Mouse (Mus musculus): ENCODE measurements around the gene Plac9a. TPM values are rescaled to one million over a fixed set of nuclear protein-coding genes. Genes with fewer than 3 reads are reported as not detected.

The Plac9a gene
- polyA plus RNA-seq, 1 experiment, result 0.10 TPM

- Histone ChIP-seq H3K4me2 (ENCODE audit: low read depth) (peak overlapping the region; percentile 85), H3K79me2 (ENCODE audit: control insufficient read depth, insufficient read depth) (peaks cover 52% of the 10 kb centered on the region), H3K4me3 (no peak overlapping the region), H3K36me3 (ENCODE audit: control insufficient read depth, insufficient read depth) (no peaks in the 10 kb centered on the region), H3ac (ENCODE audit: control insufficient read depth, insufficient read length) (no peak overlapping the region), H3K27me3 (ENCODE audit: control insufficient read depth, insufficient read depth, insufficient read length) (no peaks in the 10 kb centered on the region)
- TF ChIP-seq USF1 (IDR thresholded peaks at IDR 0.05; ENCODE audit: low read depth) (no peak), TCF3 (IDR thresholded peaks at IDR 0.05; ENCODE audit: insufficient read length, low read depth) (no peak), MAX (IDR thresholded peaks at IDR 0.05; ENCODE audit: low read depth) (no peak), E2F4 (IDR thresholded peaks at IDR 0.05; ENCODE audit: insufficient read depth) (no peak), MYOG (IDR thresholded peaks at IDR 0.05; ENCODE audit: control insufficient read depth in 1 of 3, insufficient read depth in 1 of 3, insufficient read length in 2 of 3, low read depth in 2 of 3) (peak in 2 of 3 experiments; percentile 5 to 19), POLR2AphosphoS2 (IDR thresholded peaks at IDR 0.05; ENCODE audit: insufficient read length, low read depth) (peak; percentile 20), MYOD1 (IDR thresholded peaks at IDR 0.05; ENCODE audit: control insufficient read depth in 1 of 3, insufficient read length in 2 of 3, low read depth in 2 of 3) (peak in 2 of 3 experiments; percentile 44 to 56), POLR2A (IDR thresholded peaks at IDR 0.05; ENCODE audit: insufficient read length, low read depth) (peak; percentile 62)
Observed at GRCm38 (mm10) chr14:25861771-25862530, 40.9 kb downstream of the Plac9a start.

GRCm38 (mm10) chr14:25857940-25858339, 45.0 kb downstream of the Plac9a start:
- TF ChIP-seq CEBPB (IDR thresholded peaks at IDR 0.05; ENCODE audit: insufficient read depth, poor library complexity, severe bottlenecking), result no peak
- TF ChIP-seq POLR2A (IDR thresholded peaks at IDR 0.05; ENCODE audit: insufficient read length, low read depth), result no peak
- no peak for TF ChIP-seq POLR2AphosphoS2 (IDR thresholded peaks at IDR 0.05; ENCODE audit: insufficient read length, low read depth)
- TF ChIP-seq E2F4 (IDR thresholded peaks at IDR 0.05; ENCODE audit: insufficient read depth), result no peak
- no peak for TF ChIP-seq USF1 (IDR thresholded peaks at IDR 0.05; ENCODE audit: low read depth)
- no peak for TF ChIP-seq SRF (IDR thresholded peaks at IDR 0.05; ENCODE audit: control insufficient read depth, insufficient read length, low read depth)
- no peak for TF ChIP-seq MAX (IDR thresholded peaks at IDR 0.05; ENCODE audit: low read depth)
- TF ChIP-seq TCF12 (IDR thresholded peaks at IDR 0.05; ENCODE audit: insufficient read depth, poor library complexity, severe bottlenecking), result no peak
- no peak for TF ChIP-seq MYOD1 (IDR thresholded peaks at IDR 0.05; ENCODE audit: control insufficient read depth in 1 of 3, insufficient read length in 2 of 3, low read depth in 2 of 3)
- TF ChIP-seq TCF3 (IDR thresholded peaks at IDR 0.05; ENCODE audit: insufficient read length, low read depth), result no peak
- no peak for TF ChIP-seq REST (IDR thresholded peaks at IDR 0.05; ENCODE audit: insufficient read depth, insufficient read length)
- no peak for TF ChIP-seq MYOG (IDR thresholded peaks at IDR 0.05; ENCODE audit: control insufficient read depth in 1 of 3, insufficient read depth in 1 of 3, insufficient read length in 2 of 3, low read depth in 2 of 3)
- Histone ChIP-seq H3K79me2 (ENCODE audit: control insufficient read depth, insufficient read depth) (peaks cover 80% of the 10 kb centered on the region), H3K27me3 (ENCODE audit: control insufficient read depth, insufficient read depth, insufficient read length) (no peaks in the 10 kb centered on the region)

GRCm38 (mm10) chr14:25857168-25857621, 45.7 kb downstream of the Plac9a start:
- no peak overlapping the region for H3K4me3 ChIP-seq
- H3K4me2 ChIP-seq (ENCODE audit: low read depth), result no peak overlapping the region
- no peak for TF ChIP-seq USF1 (IDR thresholded peaks at IDR 0.05; ENCODE audit: low read depth)
- no peak for TF ChIP-seq TCF12 (IDR thresholded peaks at IDR 0.05; ENCODE audit: insufficient read depth, poor library complexity, severe bottlenecking)
- no peak for TF ChIP-seq POLR2AphosphoS2 (IDR thresholded peaks at IDR 0.05; ENCODE audit: insufficient read length, low read depth)
- TF ChIP-seq MAX (IDR thresholded peaks at IDR 0.05; ENCODE audit: low read depth), result no peak
- TF ChIP-seq MYOD1 (IDR thresholded peaks at IDR 0.05; ENCODE audit: control insufficient read depth in 1 of 3, insufficient read length in 2 of 3, low read depth in 2 of 3), result no peak
- TF ChIP-seq REST (IDR thresholded peaks at IDR 0.05; ENCODE audit: insufficient read depth, insufficient read length), result no peak
- TF ChIP-seq SRF (IDR thresholded peaks at IDR 0.05; ENCODE audit: control insufficient read depth, insufficient read length, low read depth), result no peak
- no peak for TF ChIP-seq POLR2A (IDR thresholded peaks at IDR 0.05; ENCODE audit: insufficient read length, low read depth)
- TF ChIP-seq CEBPB (IDR thresholded peaks at IDR 0.05; ENCODE audit: insufficient read depth, poor library complexity, severe bottlenecking), result no peak
- TF ChIP-seq E2F4 (IDR thresholded peaks at IDR 0.05; ENCODE audit: insufficient read depth), result no peak
- TF ChIP-seq MYOG (IDR thresholded peaks at IDR 0.05; ENCODE audit: control insufficient read depth in 1 of 3, insufficient read depth in 1 of 3, insufficient read length in 2 of 3, low read depth in 2 of 3), result no peak
- no peak overlapping the region for H3ac ChIP-seq (ENCODE audit: control insufficient read depth, insufficient read length)
- H3K36me3 ChIP-seq (ENCODE audit: control insufficient read depth, insufficient read depth), result no peaks in the 10 kb centered on the region
- peaks cover 75% of the 10 kb centered on the region for H3K79me2 ChIP-seq (ENCODE audit: control insufficient read depth, insufficient read depth)
- H3K27me3 ChIP-seq (ENCODE audit: control insufficient read depth, insufficient read depth, insufficient read length), result no peaks in the 10 kb centered on the region

More at GRCm38 (mm10) chr14:25857940-25858339, 45.0 kb downstream of the Plac9a start:
- Histone ChIP-seq H3ac (ENCODE audit: control insufficient read depth, insufficient read length) (no peak overlapping the region), H3K4me2 (ENCODE audit: low read depth) (no peak overlapping the region), H3K36me3 (ENCODE audit: control insufficient read depth, insufficient read depth) (no peaks in the 10 kb centered on the region), H3K4me3 (no peak overlapping the region)

- Histone ChIP-seq H3ac (ENCODE audit: control insufficient read depth, insufficient read length) (no peak overlapping the region), H3K27me3 (ENCODE audit: control insufficient read depth, insufficient read depth, insufficient read length) (no peaks in the 10 kb centered on the region), H3K36me3 (ENCODE audit: control insufficient read depth, insufficient read depth) (no peaks in the 10 kb centered on the region), H3K79me2 (ENCODE audit: control insufficient read depth, insufficient read depth) (peaks cover 70% of the 10 kb centered on the region), H3K4me2 (ENCODE audit: low read depth) (no peak overlapping the region), H3K4me3 (no peak overlapping the region)
- TF ChIP-seq TCF12 (IDR thresholded peaks at IDR 0.05; ENCODE audit: insufficient read depth, poor library complexity, severe bottlenecking), result no peak
- TF ChIP-seq USF1 (IDR thresholded peaks at IDR 0.05; ENCODE audit: low read depth), result no peak
- TF ChIP-seq REST (IDR thresholded peaks at IDR 0.05; ENCODE audit: insufficient read depth, insufficient read length), result no peak
- TF ChIP-seq MYOD1 (IDR thresholded peaks at IDR 0.05; ENCODE audit: control insufficient read depth in 1 of 3, insufficient read length in 2 of 3, low read depth in 2 of 3), result no peak
Observed at GRCm38 (mm10) chr14:25855241-25855885, 47.5 kb downstream of the Plac9a start.

All from myocyte (in vitro differentiated cells).